Mouse (Mus musculus) liver, embryonic 11.5 days (tissue): ENCODE results near the gene Maml3. TPM values are rescaled to one million over a fixed set of nuclear protein-coding genes. Genes with fewer than 3 reads are reported as not detected.

ENCODE experiments used
- ATAC-seq: fragments of 200-750 bp; cut with Nextera tagmentation; replicated peaks from 2 replicates; pipeline ENCODE4 v1.8.0; 2017; ENCODE audit warnings: moderate number of reproducible peaks, mild to moderate bottlenecking, moderate TSS enrichment, moderate library complexity; ENCODE audit not compliant: low FRiP score
- DNase-seq: peaks from one replicate; pipeline ENCODE4 v3.0.0-alpha.2; 2017; ENCODE audit warnings: low spot score
- H3K27ac ChIP-seq: fragments of 300-500 bp; sonication (generic); 2 replicates; pipeline ENCODE4 v1.5.1; 2014; ENCODE audit warnings: mild to moderate bottlenecking, low read depth, low read length, control low read depth
- H3K27me3 ChIP-seq: fragments of 300-500 bp; sonication (generic); replicated peaks from 2 replicates; pipeline ENCODE4 v1.6.1; 2014; ENCODE audit warnings: low read length, mixed read lengths; ENCODE audit not compliant: control insufficient read depth, insufficient read depth
- H3K36me3 ChIP-seq: fragments of 300-500 bp; sonication (generic); 2 replicates; pipeline ENCODE4 v1.6.1; 2014; ENCODE audit warnings: mild to moderate bottlenecking, low read length, moderate library complexity, mixed read lengths; ENCODE audit not compliant: control insufficient read depth, insufficient read depth
- H3K4me1 ChIP-seq: fragments of 300-500 bp; sonication (generic); replicated peaks from 2 replicates; pipeline ENCODE4 v1.6.1; 2014; ENCODE audit warnings: low read length, mixed read lengths; ENCODE audit not compliant: control insufficient read depth, insufficient read depth
- H3K4me2 ChIP-seq: fragments of 300-500 bp; sonication (generic); 2 replicates; pipeline ENCODE4 v1.6.1; 2014; ENCODE audit warnings: mild to moderate bottlenecking, control low read depth, moderate library complexity
- H3K4me3 ChIP-seq: fragments of 300-500 bp; sonication (generic); 2 replicates; pipeline ENCODE4 v1.5.1; 2014; ENCODE audit warnings: low read depth, low read length, control low read depth
- H3K9ac ChIP-seq: fragments of 300-500 bp; sonication (generic); 2 replicates; pipeline ENCODE4 v1.6.1; 2014; ENCODE audit warnings: low read depth, low read length, control low read depth
- H3K9me3 ChIP-seq: fragments of 300-500 bp; sonication (generic); 2 replicates; pipeline ENCODE4 v1.6.1; 2016; ENCODE audit warnings: low read length, inconsistent platforms, mixed read lengths; ENCODE audit not compliant: control insufficient read depth
- WGBS: fragments of 180-500 bp; shearing (Covaris S2); extraction: QIAGEN DNeasy Blood & Tissue Kit; methylation state at CpG from one replicate; pipeline ENCODE4 v1.1.7; 2014; 5-methylcytosine and 5-hydroxymethylcytosine counted together
- polyA plus RNA-seq: library from polyadenylated mRNA; unstranded; fragments of >200 nt; fragmentation: Nextera tagmentation; extraction: Ambion mirVana; gene quantifications from 2 replicates; pipeline ENCODE4 v1.2.1, GENCODE M21; 2014

Maml3 gene
- polyA plus RNA-seq, 1 experiment from 2014 or later = 3.1 TPM

GRCm38 (mm10) chr3:51965841-51966240 is 139.0 kb downstream of the Maml3 start:
- Histone ChIP-seq H3K4me1 (peaks cover 23% of the 10 kb centered on the region), H3K4me3 (no peak overlapping the region), H3K4me2 (no peak overlapping the region), H3K9me3 (no peaks in the 10 kb centered on the region), H3K36me3 (no peaks in the 10 kb centered on the region), H3K9ac (no peak overlapping the region), H3K27ac (no peak overlapping the region), H3K27me3 (no peaks in the 10 kb centered on the region)
- DNase-seq (no peak), ATAC-seq (no peak)
- whole genome bisulfite sequencing = 58% methylated on average over 7 of the region's 7 CpGs

- Histone ChIP-seq H3K27ac (no peak overlapping the region), H3K9me3 (no peaks in the 10 kb centered on the region), H3K4me3 (no peak overlapping the region), H3K9ac (no peak overlapping the region), H3K27me3 (no peaks in the 10 kb centered on the region), H3K4me2 (no peak overlapping the region), H3K4me1 (peaks cover 23% of the 10 kb centered on the region), H3K36me3 (no peaks in the 10 kb centered on the region)
- 32% methylated on average over 2 of the region's 2 CpGs for WGBS
- ATAC-seq = no peak
- no peak for DNase-seq
Observed at GRCm38 (mm10) chr3:51965436-51965835, 139.4 kb downstream of the Maml3 start.

DNA sequence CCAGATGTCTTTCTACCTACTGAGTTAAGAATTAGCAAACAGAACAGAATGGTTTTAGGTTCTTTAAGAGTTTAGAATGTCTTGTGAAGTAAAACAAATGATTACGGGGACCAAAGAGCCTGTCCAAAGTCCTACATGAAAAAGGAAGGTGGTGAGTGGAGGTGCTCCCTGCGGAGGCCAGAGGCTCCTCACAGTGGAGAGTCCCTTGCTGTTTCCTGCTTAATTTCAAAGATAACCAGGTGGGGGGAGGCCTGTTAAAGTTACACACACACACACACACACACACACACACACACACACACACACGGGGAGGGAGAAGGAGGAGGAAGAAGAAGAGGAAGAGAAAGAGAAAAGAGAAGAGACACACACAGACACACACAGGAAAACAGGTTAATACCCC is 139.9 kb downstream of the Maml3 start:
- no peak overlapping the region for H3K4me2 ChIP-seq
- H3K27ac ChIP-seq = no peak overlapping the region
- H3K9ac ChIP-seq = no peak overlapping the region
- 20% methylated on average over 3 of the region's 3 CpGs for WGBS
- DNase-seq = no peak
- no peak for ATAC-seq
- H3K9me3 ChIP-seq = no peaks in the 10 kb centered on the region
- peaks cover 23% of the 10 kb centered on the region for H3K4me1 ChIP-seq
- H3K27me3 ChIP-seq = no peaks in the 10 kb centered on the region
- H3K4me3 ChIP-seq = no peak overlapping the region
- no peaks in the 10 kb centered on the region for H3K36me3 ChIP-seq

DNA sequence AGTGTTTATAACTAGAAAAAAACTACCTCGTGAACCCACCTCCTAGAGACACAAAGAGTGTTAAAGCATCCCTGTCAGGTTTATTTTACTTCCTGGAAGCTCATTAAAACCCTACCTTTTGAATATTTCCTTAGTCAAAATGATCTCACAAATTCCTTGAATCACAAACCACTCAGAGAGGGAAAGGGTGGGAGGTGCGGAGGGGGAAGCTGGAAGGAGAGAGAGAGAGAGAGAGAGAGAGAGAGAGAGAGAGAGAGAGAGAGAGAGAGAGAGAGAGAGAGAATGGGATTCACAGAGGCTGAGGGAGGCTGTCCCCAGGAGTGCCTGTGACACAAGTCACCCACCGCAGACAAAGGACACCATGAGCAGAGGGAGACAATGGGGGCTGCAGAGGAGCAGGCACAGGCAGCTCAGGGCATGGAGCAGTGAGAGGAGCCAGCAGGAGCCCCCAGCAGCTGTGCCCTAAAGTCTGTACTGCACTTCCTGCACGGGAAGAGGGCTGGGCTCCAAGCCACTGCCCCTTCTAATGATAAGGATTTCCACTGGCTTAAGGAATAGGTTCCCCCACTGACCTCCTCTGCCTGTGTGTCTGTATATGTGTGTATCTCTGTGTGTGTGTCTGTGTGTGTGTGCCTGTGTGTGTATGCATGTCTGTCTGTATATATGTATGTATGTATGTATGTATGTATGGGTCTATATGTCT is 140.8 kb downstream of the Maml3 start:
- Histone ChIP-seq H3K9me3 (no peaks in the 10 kb centered on the region), H3K27me3 (no peaks in the 10 kb centered on the region), H3K4me1 (peaks cover 23% of the 10 kb centered on the region), H3K4me3 (no peak overlapping the region), H3K27ac (no peak overlapping the region), H3K4me2 (no peak overlapping the region), H3K9ac (no peak overlapping the region), H3K36me3 (no peaks in the 10 kb centered on the region)
- ATAC-seq (peak; percentile 36; the same call in 1 of the 2 replicates), DNase-seq (no peak)
- 20% methylated on average over 4 of the region's 4 CpGs for WGBS

- no peak overlapping the region for H3K4me2 ChIP-seq
- no peaks in the 10 kb centered on the region for H3K9me3 ChIP-seq
- no peaks in the 10 kb centered on the region for H3K36me3 ChIP-seq
- ATAC-seq = no peak
- no peaks in the 10 kb centered on the region for H3K27me3 ChIP-seq
- peaks cover 23% of the 10 kb centered on the region for H3K4me1 ChIP-seq
- no peak overlapping the region for H3K4me3 ChIP-seq
- H3K9ac ChIP-seq = no peak overlapping the region
- WGBS = 85% methylated on average over 9 of the region's 9 CpGs
- H3K27ac ChIP-seq = no peak overlapping the region
- DNase-seq = no peak
Observed at GRCm38 (mm10) chr3:51963151-51963791, 141.6 kb downstream of the Maml3 start.

- Histone ChIP-seq H3K27me3 (no peaks in the 10 kb centered on the region), H3K9ac (no peak overlapping the region), H3K9me3 (no peaks in the 10 kb centered on the region), H3K27ac (no peak overlapping the region), H3K4me1 (peaks cover 3% of the 10 kb centered on the region), H3K36me3 (no peaks in the 10 kb centered on the region), H3K4me2 (no peak overlapping the region), H3K4me3 (no peak overlapping the region)
- WGBS = 86% methylated on average over 2 of the region's 2 CpGs
- no peak for ATAC-seq
- no peak for DNase-seq
Observed at GRCm38 (mm10) chr3:51958751-51959150, 146.1 kb downstream of the Maml3 start.

- no peak overlapping the region for H3K9ac ChIP-seq
- 0 out of 2 replicates have a peak, but pooled peaks cover 5% of the 10 kb centered on the region for H3K4me1 ChIP-seq
- DNase-seq (no peak), ATAC-seq (no peak)
- H3K9me3 ChIP-seq = no peaks in the 10 kb centered on the region
- 73% methylated on average over 4 of the region's 4 CpGs for WGBS
- H3K4me2 ChIP-seq = no peak overlapping the region
- no peaks in the 10 kb centered on the region for H3K27me3 ChIP-seq
- no peaks in the 10 kb centered on the region for H3K36me3 ChIP-seq
- H3K27ac ChIP-seq = no peak overlapping the region
- H3K4me3 ChIP-seq = no peak overlapping the region
Observed at GRCm38 (mm10) chr3:51954441-51954840, 150.4 kb downstream of the Maml3 start.

GRCm38 (mm10) chr3:51953927-51954326 is 150.9 kb downstream of the Maml3 start:
- H3K9ac ChIP-seq = no peak overlapping the region
- H3K4me1 ChIP-seq = 0 out of 2 replicates have a peak, but pooled peaks cover 5% of the 10 kb centered on the region
- H3K4me2 ChIP-seq = no peak overlapping the region
- WGBS = 84% methylated on average over 11 of the region's 11 CpGs
- H3K27ac ChIP-seq = no peak overlapping the region
- H3K27me3 ChIP-seq = no peaks in the 10 kb centered on the region
- DNase-seq (no peak), ATAC-seq (no peak)
- H3K9me3 ChIP-seq = no peaks in the 10 kb centered on the region
- no peaks in the 10 kb centered on the region for H3K36me3 ChIP-seq
- H3K4me3 ChIP-seq = no peak overlapping the region
